Comparison of ENCODE assay signal across 23 mouse cellular contexts in genomic region chr8:106925446-106925845, GRCm38 (mm10). TPM values are rescaled to one million over a fixed set of nuclear protein-coding genes. Genes with fewer than 3 reads are reported as not detected.
DNase-seq lines count a peak whose midpoint lies in the region; ATAC-seq and TF ChIP-seq lines count a peak whose summit lies in the region.
"Had no signal": no experiment of that assay in that cellular context is flagged by ENCODE, and none has a peak within 500 bp of the region (broad histone marks: within the 10 kb centered on the region; RNA-seq: fewer than 3 reads in every experiment).

No protein-coding gene starts in this region.

- no peaks in the 10 kb centered on the region for H3K9me3 ChIP-seq in stomach, embryonic 15.5 days
- H3K9me3 ChIP-seq: heart, embryonic 15.5 days; kidney, embryonic 15.5 days; limb, embryonic 12.5 days had no signal

- 91% methylated on average over 4 of the region's 4 CpGs for WGBS in thymus, adult 2 months
- WGBS in stomach, embryonic 15.5 days, result 85% methylated on average over 4 of the region's 4 CpGs

- H3K27ac ChIP-seq in gastrocnemius, adult 2 months, result peak overlapping the region; percentile 40
- H3K27ac ChIP-seq in thymus, adult 2 months (ENCODE audit: control insufficient read depth, insufficient read depth, low read length), result peak overlapping the region; percentile 62; the same call in 1 of the 2 replicates
- peak overlapping the region; percentile 49; the same call in 1 of the 2 replicates for H3K27ac ChIP-seq in stomach, embryonic 15.5 days
- H3K27ac ChIP-seq: hindbrain, embryonic 14.5 days; limb, embryonic 12.5 days had no signal

- no peaks in the 10 kb centered on the region for H3K4me1 ChIP-seq in thymus, adult 2 months (replicated peaks; ENCODE audit: control insufficient read depth, insufficient read depth, low read length)
- peaks cover 6% of the 10 kb centered on the region for H3K4me1 ChIP-seq in stomach, embryonic 15.5 days

- no peak for ATAC-seq in stomach, embryonic 15.5 days (ENCODE audit: insufficient read depth, low FRiP score, low read depth)
- ATAC-seq: activated CD4-positive, CD25-positive, alpha-beta regulatory T cell, adult 4 months; forebrain, embryonic 16.5 days; intestine, postnatal 0 days had no signal

- peaks cover 16% of the 10 kb centered on the region for H3K36me3 ChIP-seq in thymus, adult 2 months (ENCODE audit: control insufficient read depth, insufficient read depth, low read length)
- peaks cover 15% of the 10 kb centered on the region; the same call in 1 of the 2 replicates for H3K36me3 ChIP-seq in stomach, embryonic 15.5 days

- H3K4me2 ChIP-seq in stomach, embryonic 15.5 days, result no peak overlapping the region
- H3K4me2 ChIP-seq: heart, embryonic 15.5 days; hindbrain, embryonic 14.5 days; kidney, embryonic 15.5 days; limb, embryonic 12.5 days had no signal

- DNase-seq in gastrocnemius, adult 2 months, result no peak
- DNase-seq in gastrocnemius, postnatal 36 days, result no peak
- no peak for DNase-seq in thymus, adult 2 months
- DNase-seq in thymus, postnatal 0 days (ENCODE audit: low spot score), result no peak
- no peak for DNase-seq in spleen, postnatal 36 days (ENCODE audit: low spot score in 2 of 2)
- no peak for DNase-seq in retina, postnatal 1 day
- DNase-seq: adrenal gland, adult 8-10 months; cerebellum, adult 8-10 months; cerebellum, postnatal 25 days; kidney, postnatal 25 days; midbrain, embryonic 14.5 days; right cerebral cortex, postnatal 14 days; thymus, postnatal 14 days had no signal

- TF ChIP-seq POLR2A in thymus, adult 2 months (IDR thresholded peaks at IDR 0.05; ENCODE audit: control insufficient read depth, extremely low read depth, insufficient read depth, low read length, poor library complexity), result no peak

- no peak overlapping the region for H3K4me3 ChIP-seq in gastrocnemius, adult 2 months
- no peak overlapping the region for H3K4me3 ChIP-seq in thymus, adult 2 months (ENCODE audit: control insufficient read depth, insufficient read depth, low read length)
- H3K4me3 ChIP-seq in stomach, embryonic 15.5 days (replicated peaks), result no peak overlapping the region
- H3K4me3 ChIP-seq: erythroblast, embryonic 14.5 days; heart, embryonic 15.5 days; kidney, embryonic 15.5 days; limb, embryonic 12.5 days had no signal

- no peak for TF ChIP-seq CTCF in gastrocnemius, adult 2 months (IDR thresholded peaks at IDR 0.05)
- TF ChIP-seq CTCF in thymus, adult 2 months (IDR thresholded peaks at IDR 0.05; ENCODE audit: borderline replicate concordance, control insufficient read depth, extremely low read depth, insufficient read depth, low read length, poor library complexity), result no peak

- H3K27me3 ChIP-seq in thymus, adult 2 months (ENCODE audit: control insufficient read depth, insufficient read depth, low read length), result no peaks in the 10 kb centered on the region
- no peaks in the 10 kb centered on the region for H3K27me3 ChIP-seq in stomach, embryonic 15.5 days (replicated peaks)
- H3K27me3 ChIP-seq: heart, embryonic 15.5 days; kidney, embryonic 15.5 days; limb, embryonic 12.5 days had no signal

- H3K9ac ChIP-seq in stomach, embryonic 15.5 days, result no peak overlapping the region
- H3K9ac ChIP-seq: heart, embryonic 15.5 days; hindbrain, embryonic 14.5 days; kidney, embryonic 15.5 days; limb, embryonic 12.5 days had no signal

- intact Hi-C loops in gastrocnemius, adult 2 months (cut with DNase I), result loop anchor here (5.0 kb wide), 1 partner anchor 77 kb away; no protein-coding TSS in a partner anchor
- intact Hi-C loops in gastrocnemius, postnatal 36 days (cut with DNase I), result loop anchor here (5.0 kb wide), 1 partner anchor 77 kb away; no protein-coding TSS in a partner anchor

RNA-seq across cellular contexts. Expression of gene Sntb2, which starts 10.1 kb away (rescaled TPM):
- total RNA-seq in gastrocnemius, adult 2 months (2021), result 1 to 10 TPM; 3.5 to 5.1 TPM
- 1 to 10 TPM; 5.0 to 5.6 TPM for total RNA-seq in gastrocnemius, postnatal 36 days (2021)
- polyA plus RNA-seq in thymus, adult 2 months (2012; rRNA removed), result 4.5 and 4.6 TPM in 2 replicates
- 5.9 and 10.0 TPM in 2 replicates for polyA plus RNA-seq in thymus, postnatal 0 days (2015; fragmentation: Nextera tagmentation; extraction: Ambion mirVana)
- 15.8 and 17.6 TPM in 2 replicates for polyA plus RNA-seq in stomach, embryonic 15.5 days (2015; fragmentation: Nextera tagmentation; extraction: Ambion mirVana)

RNA-seq across cellular contexts. Expression of gene Utp4, which starts 32.0 kb away (rescaled TPM):
- 10 to 100 TPM; 20.1 to 24.0 TPM for total RNA-seq in gastrocnemius, adult 2 months (2021)
- 10 to 100 TPM; 18.0 to 21.0 TPM for total RNA-seq in gastrocnemius, postnatal 36 days (2021)
- polyA plus RNA-seq in thymus, adult 2 months (2012; rRNA removed), result 35.8 and 36.6 TPM in 2 replicates
- polyA plus RNA-seq in thymus, postnatal 0 days (2015; fragmentation: Nextera tagmentation; extraction: Ambion mirVana), result 69.4 and 70.7 TPM in 2 replicates
- polyA plus RNA-seq in stomach, embryonic 15.5 days (2015; fragmentation: Nextera tagmentation; extraction: Ambion mirVana), result 62.6 and 65.7 TPM in 2 replicates

RNA-seq across cellular contexts. Expression of gene Has3, which starts 55.4 kb away (rescaled TPM):
- under 1 TPM; 0.56 to 0.59 TPM for total RNA-seq in gastrocnemius, adult 2 months (2021)
- under 1 TPM; 0.59 to 0.69 TPM for total RNA-seq in gastrocnemius, postnatal 36 days (2021)
- polyA plus RNA-seq in thymus, adult 2 months (2012; rRNA removed), result 1.4 and 2.0 TPM in 2 replicates
- 0.26 and 0.56 TPM in 2 replicates for polyA plus RNA-seq in thymus, postnatal 0 days (2015; fragmentation: Nextera tagmentation; extraction: Ambion mirVana)
- polyA plus RNA-seq in stomach, embryonic 15.5 days (2015; fragmentation: Nextera tagmentation; extraction: Ambion mirVana), result 0.23 and 0.62 TPM in 2 replicates
- total RNA-seq: liver, adult 2 months had no signal
- polyA plus RNA-seq: erythroblast, embryonic 14.5 days had no signal
